ENCODE assay signal across 8 mouse cellular contexts in genomic region chr11:101602491-101602890, GRCm38 (mm10). TPM values are rescaled to one million over a fixed set of nuclear protein-coding genes. Genes with fewer than 3 reads are reported as not detected.
DNase-seq lines count a peak whose midpoint lies in the region.

No protein-coding gene starts in this region.

- DNase-seq in heart, adult 18-20 months: peak; percentile 33 to 79
- no peak for DNase-seq in heart, adult 11 months
- peak; percentile 67 to 70 for DNase-seq in B cell, adult 2 months
- DNase-seq in brain, adult 2 months (ENCODE audit: low read depth, low spot score): peak; percentile 24
- peak; percentile 76 for DNase-seq in kidney, postnatal 14 days
- peak; percentile 14 to 40 for DNase-seq in natural killer cell, adult 2 months (ENCODE audit: low spot score in 2 of 2)
- no peak for DNase-seq in cerebellum, postnatal 36 days
- no peak for DNase-seq in right cerebral cortex, postnatal 36 days (ENCODE audit: low spot score in 2 of 2)

RNA-seq across cellular contexts. Expression of gene Gm11634, which starts 3.4 kb away (rescaled TPM):
- total RNA-seq in heart, adult 18-20 months (2021): not detected

RNA-seq across cellular contexts. Expression of gene Tmem106a, which starts 20.4 kb away (rescaled TPM):
- total RNA-seq in heart, adult 18-20 months (2021): 1 to 10 TPM; 3.2 to 5.9 TPM

RNA-seq across cellular contexts. Expression of gene Rdm1, which starts 24.5 kb away (rescaled TPM):
- total RNA-seq in heart, adult 18-20 months (2021): 10 to 100 TPM; 43.7 to 52.3 TPM

RNA-seq across cellular contexts. Expression of gene Nbr1, which starts 50.5 kb away (rescaled TPM):
- total RNA-seq in heart, adult 18-20 months (2021): 100 to 1,000 TPM in 1 of 2 experiments, 10 to 100 TPM in 1; 94.7 to 131 TPM

RNA-seq across cellular contexts. Expression of gene Brca1, which starts 50.7 kb away (rescaled TPM):
- under 1 TPM; 0.27 to 0.31 TPM for total RNA-seq in heart, adult 18-20 months (2021)

Comparison
In these comparisons a context has a peak if more than half of its experiments do, and no peak if none do; other contexts are left out.
1. DNase-seq: peak in heart, adult 18-20 months (2 of 2), B cell, adult 2 months (2 of 2), brain, adult 2 months (single experiment), kidney, postnatal 14 days (single experiment) and natural killer cell, adult 2 months (2 of 2); none in heart, adult 11 months (single experiment), cerebellum, postnatal 36 days (0 of 2) and right cerebral cortex, postnatal 36 days (0 of 2).